Mouse (Mus musculus) bone marrow, adult 2 months (tissue): ENCODE data around the gene Ehbp1.

Source experiments
- CTCF ChIP-seq: fragments of 200-500 bp; IDR thresholded peaks from 2 replicates; pipeline ENCODE4 v1.5.1; 2011; ENCODE audit warnings: low read length, control low read depth; ENCODE audit not compliant: control insufficient read depth, insufficient read depth
- POLR2A ChIP-seq: fragments of 200-500 bp; IDR thresholded peaks from 2 replicates; pipeline ENCODE4 v1.6.1; 2011; ENCODE audit warnings: low read depth, mild to moderate bottlenecking, control low read depth, low read length, borderline replicate concordance; ENCODE audit not compliant: control insufficient read depth

- TF ChIP-seq CTCF (no peak), POLR2A (no peak)
Observed at GRCm38 (mm10) chr11:21996325-21996647, 345.8 kb downstream of the Ehbp1 start.
